Mouse (Mus musculus): ENCODE results near the gene Ulk3.

Gene Ulk3

GRCm38 (mm10) chr9:57643856-57644180 is 54.6 kb downstream of the Ulk3 start:
- peak in 1 of 2 experiments; percentile 65 for DNase-seq (ENCODE audit: low spot score in 2 of 2)

- peak; percentile 55 to 71 for DNase-seq (ENCODE audit: low spot score in 2 of 2)
Observed at GRCm38 (mm10) chr9:57644442-57644943, 55.2 kb downstream of the Ulk3 start.

- peak; percentile 95 for DNase-seq (ENCODE audit: low spot score in 2 of 2)
Observed at GRCm38 (mm10) chr9:57644944-57645893, 56.0 kb downstream of the Ulk3 start.

Measured in spleen, postnatal 10 days (tissue).